Mouse (Mus musculus): ENCODE data around the gene Bcr. TPM values are rescaled to one million over a fixed set of nuclear protein-coding genes. Genes with fewer than 3 reads are reported as not detected.

Bcr gene
- polyA plus RNA-seq, 1 experiment: 20.8 TPM

GRCm38 (mm10) chr10:75044459-75044858, 15.9 kb upstream of the Bcr start:
- TF ChIP-seq POLR2A (IDR thresholded peaks at IDR 0.05; ENCODE audit: control insufficient read depth, extremely low read depth, insufficient read depth, low read length, poor library complexity) (no peak), CTCF (IDR thresholded peaks at IDR 0.05; ENCODE audit: borderline replicate concordance, control insufficient read depth, extremely low read depth, insufficient read depth, low read length, poor library complexity) (no peak)
- Histone ChIP-seq H3K4me1 (replicated peaks; ENCODE audit: control insufficient read depth, insufficient read depth, low read length) (no peaks in the 10 kb centered on the region), H3K27me3 (ENCODE audit: control insufficient read depth, insufficient read depth, low read length) (no peaks in the 10 kb centered on the region), H3K4me3 (ENCODE audit: control insufficient read depth, insufficient read depth, low read length) (no peak overlapping the region), H3K27ac (ENCODE audit: control insufficient read depth, insufficient read depth, low read length) (no peak overlapping the region), H3K36me3 (ENCODE audit: control insufficient read depth, insufficient read depth, low read length) (no peaks in the 10 kb centered on the region)
- no peak for DNase-seq
- 61% methylated on average over 7 of the region's 7 CpGs for WGBS

- H3K27ac ChIP-seq (ENCODE audit: control insufficient read depth, insufficient read depth, low read length): no peak overlapping the region
- no peaks in the 10 kb centered on the region for H3K36me3 ChIP-seq (ENCODE audit: control insufficient read depth, insufficient read depth, low read length)
- DNase-seq: no peak
- no peak for TF ChIP-seq POLR2A (IDR thresholded peaks at IDR 0.05; ENCODE audit: control insufficient read depth, extremely low read depth, insufficient read depth, low read length, poor library complexity)
- no peak for TF ChIP-seq CTCF (IDR thresholded peaks at IDR 0.05; ENCODE audit: borderline replicate concordance, control insufficient read depth, extremely low read depth, insufficient read depth, low read length, poor library complexity)
- WGBS: 94% methylated on average over 15 of the region's 15 CpGs
- no peaks in the 10 kb centered on the region for H3K27me3 ChIP-seq (ENCODE audit: control insufficient read depth, insufficient read depth, low read length)
- no peaks in the 10 kb centered on the region for H3K4me1 ChIP-seq (replicated peaks; ENCODE audit: control insufficient read depth, insufficient read depth, low read length)
- H3K4me3 ChIP-seq (ENCODE audit: control insufficient read depth, insufficient read depth, low read length): no peak overlapping the region
These were observed 14.6 kb upstream of the Bcr start for GRCm38 (mm10) chr10:75045831-75046230.

- Histone ChIP-seq H3K36me3 (ENCODE audit: control insufficient read depth, insufficient read depth, low read length) (no peaks in the 10 kb centered on the region), H3K4me3 (ENCODE audit: control insufficient read depth, insufficient read depth, low read length) (no peak overlapping the region), H3K27me3 (ENCODE audit: control insufficient read depth, insufficient read depth, low read length) (no peaks in the 10 kb centered on the region), H3K27ac (ENCODE audit: control insufficient read depth, insufficient read depth, low read length) (no peak overlapping the region), H3K4me1 (replicated peaks; ENCODE audit: control insufficient read depth, insufficient read depth, low read length) (no peaks in the 10 kb centered on the region)
- DNase-seq: no peak
- WGBS: 95% methylated on average over 7 of the region's 7 CpGs
- TF ChIP-seq POLR2A (IDR thresholded peaks at IDR 0.05; ENCODE audit: control insufficient read depth, extremely low read depth, insufficient read depth, low read length, poor library complexity) (no peak), CTCF (IDR thresholded peaks at IDR 0.05; ENCODE audit: borderline replicate concordance, control insufficient read depth, extremely low read depth, insufficient read depth, low read length, poor library complexity) (no peak)
These were observed 11.7 kb upstream of the Bcr start for GRCm38 (mm10) chr10:75048711-75049110.

- no peak overlapping the region for H3K4me3 ChIP-seq (ENCODE audit: control insufficient read depth, insufficient read depth, low read length)
- no peak overlapping the region for H3K27ac ChIP-seq (ENCODE audit: control insufficient read depth, insufficient read depth, low read length)
- no peak for DNase-seq
- 96% methylated on average over 21 of the region's 21 CpGs for WGBS
- H3K36me3 ChIP-seq (ENCODE audit: control insufficient read depth, insufficient read depth, low read length): no peaks in the 10 kb centered on the region
- TF ChIP-seq POLR2A (IDR thresholded peaks at IDR 0.05; ENCODE audit: control insufficient read depth, extremely low read depth, insufficient read depth, low read length, poor library complexity) (no peak), CTCF (IDR thresholded peaks at IDR 0.05; ENCODE audit: borderline replicate concordance, control insufficient read depth, extremely low read depth, insufficient read depth, low read length, poor library complexity) (no peak)
- no peaks in the 10 kb centered on the region; the same call in 1 of the 2 replicates for H3K4me1 ChIP-seq (replicated peaks; ENCODE audit: control insufficient read depth, insufficient read depth, low read length)
- no peaks in the 10 kb centered on the region for H3K27me3 ChIP-seq (ENCODE audit: control insufficient read depth, insufficient read depth, low read length)
These were observed 8.9 kb upstream of the Bcr start for GRCm38 (mm10) chr10:75051364-75052074.

GRCm38 (mm10) chr10:75052902-75053301, 7.5 kb upstream of the Bcr start:
- Histone ChIP-seq H3K27me3 (ENCODE audit: control insufficient read depth, insufficient read depth, low read length) (no peaks in the 10 kb centered on the region), H3K4me3 (ENCODE audit: control insufficient read depth, insufficient read depth, low read length) (no peak overlapping the region), H3K4me1 (replicated peaks; ENCODE audit: control insufficient read depth, insufficient read depth, low read length) (no peaks in the 10 kb centered on the region; the same call in 1 of the 2 replicates), H3K27ac (ENCODE audit: control insufficient read depth, insufficient read depth, low read length) (no peak overlapping the region), H3K36me3 (ENCODE audit: control insufficient read depth, insufficient read depth, low read length) (no peaks in the 10 kb centered on the region)
- DNase-seq: no peak
- no peak for TF ChIP-seq POLR2A (IDR thresholded peaks at IDR 0.05; ENCODE audit: control insufficient read depth, extremely low read depth, insufficient read depth, low read length, poor library complexity)
- no peak for TF ChIP-seq CTCF (IDR thresholded peaks at IDR 0.05; ENCODE audit: borderline replicate concordance, control insufficient read depth, extremely low read depth, insufficient read depth, low read length, poor library complexity)
- WGBS: 95% methylated on average over 8 of the region's 8 CpGs

- no peak for TF ChIP-seq POLR2A (IDR thresholded peaks at IDR 0.05; ENCODE audit: control insufficient read depth, extremely low read depth, insufficient read depth, low read length, poor library complexity)
- TF ChIP-seq CTCF (IDR thresholded peaks at IDR 0.05; ENCODE audit: borderline replicate concordance, control insufficient read depth, extremely low read depth, insufficient read depth, low read length, poor library complexity): no peak
- H3K4me3 ChIP-seq (ENCODE audit: control insufficient read depth, insufficient read depth, low read length): no peak overlapping the region
- H3K4me1 ChIP-seq (replicated peaks; ENCODE audit: control insufficient read depth, insufficient read depth, low read length): no peaks in the 10 kb centered on the region; the same call in 1 of the 2 replicates
- no peak for DNase-seq
- H3K27me3 ChIP-seq (ENCODE audit: control insufficient read depth, insufficient read depth, low read length): no peaks in the 10 kb centered on the region
- WGBS: 91% methylated on average over 4 of the region's 4 CpGs
- no peaks in the 10 kb centered on the region for H3K36me3 ChIP-seq (ENCODE audit: control insufficient read depth, insufficient read depth, low read length)
- no peak overlapping the region for H3K27ac ChIP-seq (ENCODE audit: control insufficient read depth, insufficient read depth, low read length)
These were observed 6.7 kb upstream of the Bcr start for GRCm38 (mm10) chr10:75053655-75054054.
